Mouse (Mus musculus): ENCODE results near the gene Usp3. TPM values are rescaled to one million over a fixed set of nuclear protein-coding genes. Genes with fewer than 3 reads are reported as not detected.

Gene Usp3
- polyA plus RNA-seq, 1 experiment from 2014 or later: 106 TPM

GRCm38 (mm10) chr9:66512351-66512671 is 80.6 kb downstream of the Usp3 start:
- Histone ChIP-seq H3K27me3 (ENCODE audit: control insufficient read depth, insufficient read depth, low read length) (no peaks in the 10 kb centered on the region), H3K27ac (ENCODE audit: low read depth, low read length) (peak overlapping the region; percentile 94), H3K36me3 (ENCODE audit: control insufficient read depth, insufficient read depth, low read length) (peaks cover 6% of the 10 kb centered on the region), H3K4me2 (ENCODE audit: low read depth) (peak overlapping the region; percentile 97), H3K9me3 (ENCODE audit: control insufficient read depth, low read length) (no peaks in the 10 kb centered on the region), H3K4me3 (ENCODE audit: low read depth, low read length) (peak overlapping the region; percentile 58), H3K4me1 (ENCODE audit: control insufficient read depth, insufficient read depth, low read length) (peaks cover 4% of the 10 kb centered on the region; the same call in 1 of the 2 replicates), H3K9ac (ENCODE audit: low read length) (peak overlapping the region; percentile 83)
- ATAC-seq (ENCODE audit: insufficient read depth, low FRiP score, low TSS enrichment) (peak; percentile 90), DNase-seq (ENCODE audit: low spot score) (peak; percentile 87)
- under 1% methylated on average over 8 of the region's 8 CpGs for WGBS

- peak overlapping the region; percentile 83 for H3K9ac ChIP-seq (ENCODE audit: low read length)
- peak overlapping the region; percentile 94 for H3K27ac ChIP-seq (ENCODE audit: low read depth, low read length)
- ATAC-seq (ENCODE audit: insufficient read depth, low FRiP score, low TSS enrichment) (peak; percentile 87), DNase-seq (ENCODE audit: low spot score) (peak; percentile 97)
- H3K4me1 ChIP-seq (ENCODE audit: control insufficient read depth, insufficient read depth, low read length): peaks cover 4% of the 10 kb centered on the region; the same call in 1 of the 2 replicates
- no peaks in the 10 kb centered on the region for H3K27me3 ChIP-seq (ENCODE audit: control insufficient read depth, insufficient read depth, low read length)
- peak overlapping the region; percentile 58 for H3K4me3 ChIP-seq (ENCODE audit: low read depth, low read length)
- peak overlapping the region; percentile 97 for H3K4me2 ChIP-seq (ENCODE audit: low read depth)
- under 1% methylated on average over 78 of the region's 78 CpGs for WGBS
- H3K9me3 ChIP-seq (ENCODE audit: control insufficient read depth, low read length): no peaks in the 10 kb centered on the region
- H3K36me3 ChIP-seq (ENCODE audit: control insufficient read depth, insufficient read depth, low read length): peaks cover 6% of the 10 kb centered on the region
Observed at GRCm38 (mm10) chr9:66511580-66512350, 81.2 kb downstream of the Usp3 start.

- Histone ChIP-seq H3K4me2 (ENCODE audit: low read depth) (peak overlapping the region; percentile 97), H3K36me3 (ENCODE audit: control insufficient read depth, insufficient read depth, low read length) (peaks cover 6% of the 10 kb centered on the region), H3K27ac (ENCODE audit: low read depth, low read length) (peak overlapping the region; percentile 94), H3K4me3 (ENCODE audit: low read depth, low read length) (peak overlapping the region; percentile 58), H3K9me3 (ENCODE audit: control insufficient read depth, low read length) (no peaks in the 10 kb centered on the region), H3K9ac (ENCODE audit: low read length) (peak overlapping the region; percentile 83), H3K4me1 (ENCODE audit: control insufficient read depth, insufficient read depth, low read length) (peaks cover 7% of the 10 kb centered on the region; the same call in 1 of the 2 replicates), H3K27me3 (ENCODE audit: control insufficient read depth, insufficient read depth, low read length) (no peaks in the 10 kb centered on the region)
- ATAC-seq (ENCODE audit: insufficient read depth, low FRiP score, low TSS enrichment) (no peak), DNase-seq (ENCODE audit: low spot score) (peak; percentile 46)
- WGBS: 7% methylated on average over 2 of the region's 2 CpGs
Observed at GRCm38 (mm10) chr9:66510944-66511343, 82.0 kb downstream of the Usp3 start.

GRCm38 (mm10) chr9:66510351-66510841 is 82.5 kb downstream of the Usp3 start:
- H3K4me1 ChIP-seq (ENCODE audit: control insufficient read depth, insufficient read depth, low read length): peaks cover 8% of the 10 kb centered on the region
- 76% methylated on average over 7 of the region's 7 CpGs for WGBS

GRCm38 (mm10) chr9:66508890-66509399 is 84.0 kb downstream of the Usp3 start:
- Histone ChIP-seq H3K4me3 (ENCODE audit: low read depth, low read length) (no peak overlapping the region), H3K9me3 (ENCODE audit: control insufficient read depth, low read length) (no peaks in the 10 kb centered on the region), H3K36me3 (ENCODE audit: control insufficient read depth, insufficient read depth, low read length) (peaks cover 8% of the 10 kb centered on the region; the same call in 1 of the 2 replicates), H3K4me2 (ENCODE audit: low read depth) (no peak overlapping the region), H3K27ac (ENCODE audit: low read depth, low read length) (no peak overlapping the region), H3K4me1 (ENCODE audit: control insufficient read depth, insufficient read depth, low read length) (peaks cover 14% of the 10 kb centered on the region), H3K27me3 (ENCODE audit: control insufficient read depth, insufficient read depth, low read length) (no peaks in the 10 kb centered on the region), H3K9ac (ENCODE audit: low read length) (no peak overlapping the region)
- no peak for DNase-seq (ENCODE audit: low spot score)
- WGBS: 71% methylated on average over 4 of the region's 4 CpGs
- no peak for ATAC-seq (ENCODE audit: insufficient read depth, low FRiP score, low TSS enrichment)

More at GRCm38 (mm10) chr9:66510351-66510841, 82.5 kb downstream of the Usp3 start:
- H3K4me2 ChIP-seq (ENCODE audit: low read depth): no peak overlapping the region
- no peak overlapping the region for H3K4me3 ChIP-seq (ENCODE audit: low read depth, low read length)
- H3K9ac ChIP-seq (ENCODE audit: low read length): no peak overlapping the region
- ATAC-seq (ENCODE audit: insufficient read depth, low FRiP score, low TSS enrichment) (no peak), DNase-seq (ENCODE audit: low spot score) (no peak)
- H3K9me3 ChIP-seq (ENCODE audit: control insufficient read depth, low read length): no peaks in the 10 kb centered on the region
- peaks cover 4% of the 10 kb centered on the region; the same call in 1 of the 2 replicates for H3K36me3 ChIP-seq (ENCODE audit: control insufficient read depth, insufficient read depth, low read length)
- no peaks in the 10 kb centered on the region for H3K27me3 ChIP-seq (ENCODE audit: control insufficient read depth, insufficient read depth, low read length)
- H3K27ac ChIP-seq (ENCODE audit: low read depth, low read length): no peak overlapping the region

- ATAC-seq (ENCODE audit: insufficient read depth, low FRiP score, low TSS enrichment) (no peak), DNase-seq (ENCODE audit: low spot score) (no peak)
- H3K27ac ChIP-seq (ENCODE audit: low read depth, low read length): no peak overlapping the region
- peaks cover 14% of the 10 kb centered on the region for H3K4me1 ChIP-seq (ENCODE audit: control insufficient read depth, insufficient read depth, low read length)
- H3K9ac ChIP-seq (ENCODE audit: low read length): no peak overlapping the region
- H3K9me3 ChIP-seq (ENCODE audit: control insufficient read depth, low read length): no peaks in the 10 kb centered on the region
- 58% methylated on average over 3 of the region's 3 CpGs for WGBS
- H3K4me3 ChIP-seq (ENCODE audit: low read depth, low read length): no peak overlapping the region
- no peaks in the 10 kb centered on the region for H3K27me3 ChIP-seq (ENCODE audit: control insufficient read depth, insufficient read depth, low read length)
- no peak overlapping the region for H3K4me2 ChIP-seq (ENCODE audit: low read depth)
- peaks cover 8% of the 10 kb centered on the region; the same call in 1 of the 2 replicates for H3K36me3 ChIP-seq (ENCODE audit: control insufficient read depth, insufficient read depth, low read length)
Observed at GRCm38 (mm10) chr9:66507684-66508083, 85.3 kb downstream of the Usp3 start.

- DNase-seq (ENCODE audit: low spot score): no peak
- Histone ChIP-seq H3K36me3 (ENCODE audit: control insufficient read depth, insufficient read depth, low read length) (peaks cover 8% of the 10 kb centered on the region; the same call in 1 of the 2 replicates), H3K4me3 (ENCODE audit: low read depth, low read length) (no peak overlapping the region), H3K27ac (ENCODE audit: low read depth, low read length) (peak overlapping the region; percentile 84), H3K9me3 (ENCODE audit: control insufficient read depth, low read length) (no peaks in the 10 kb centered on the region), H3K27me3 (ENCODE audit: control insufficient read depth, insufficient read depth, low read length) (no peaks in the 10 kb centered on the region), H3K4me1 (ENCODE audit: control insufficient read depth, insufficient read depth, low read length) (peaks cover 14% of the 10 kb centered on the region), H3K9ac (ENCODE audit: low read length) (no peak overlapping the region), H3K4me2 (ENCODE audit: low read depth) (no peak overlapping the region)
- no peak for ATAC-seq (ENCODE audit: insufficient read depth, low FRiP score, low TSS enrichment)
Observed at GRCm38 (mm10) chr9:66506424-66506823, 86.5 kb downstream of the Usp3 start.

- peaks cover 8% of the 10 kb centered on the region; the same call in 1 of the 2 replicates for H3K36me3 ChIP-seq (ENCODE audit: control insufficient read depth, insufficient read depth, low read length)
- DNase-seq (ENCODE audit: low spot score): peak; percentile 59
- H3K4me2 ChIP-seq (ENCODE audit: low read depth): no peak overlapping the region
- ATAC-seq (ENCODE audit: insufficient read depth, low FRiP score, low TSS enrichment): peak; percentile 81
- H3K9me3 ChIP-seq (ENCODE audit: control insufficient read depth, low read length): no peaks in the 10 kb centered on the region
- no peak overlapping the region for H3K4me3 ChIP-seq (ENCODE audit: low read depth, low read length)
- WGBS: 38% methylated on average over 4 of the region's 4 CpGs
- H3K9ac ChIP-seq (ENCODE audit: low read length): no peak overlapping the region
- peak overlapping the region; percentile 84 for H3K27ac ChIP-seq (ENCODE audit: low read depth, low read length)
- H3K27me3 ChIP-seq (ENCODE audit: control insufficient read depth, insufficient read depth, low read length): no peaks in the 10 kb centered on the region
- peaks cover 14% of the 10 kb centered on the region for H3K4me1 ChIP-seq (ENCODE audit: control insufficient read depth, insufficient read depth, low read length)
Observed at GRCm38 (mm10) chr9:66506011-66506410, 86.9 kb downstream of the Usp3 start.
